Mouse (Mus musculus) MEL (cell line): ENCODE results near the gene Exosc10. TPM values are rescaled to one million over a fixed set of nuclear protein-coding genes. Genes with fewer than 3 reads are reported as not detected.

Experiments used
- DNase-seq: peaks from one replicate; pipeline ENCODE4 v3.0.0; 2011; ENCODE audit warnings: low read depth, low spot score
- H3K27ac ChIP-seq: 2 replicates; pipeline ENCODE4 v1.5.1; 2012; ENCODE audit warnings: low read depth, mild to moderate bottlenecking, control low read depth, low read length, moderate library complexity; ENCODE audit not compliant: control insufficient read depth
- H3K27me3 ChIP-seq, 2 experiments: fragments of 150-350 bp in 1 of 2; sonication (generic) in 1 of 2; 2 replicates each; pipeline ENCODE4 v1.6.1; 2012; ENCODE audit warnings: low read length in 2 of 2, mild to moderate bottlenecking in 2 of 2, improper control_type of control experiment in 1 of 2, moderate library complexity in 1 of 2; ENCODE audit not compliant: insufficient read depth in 2 of 2, control insufficient read depth in 1 of 2
- H3K36me3 ChIP-seq, 2 experiments: 2 replicates each; pipeline ENCODE4 v1.6.1; 2012 to 2014; ENCODE audit warnings: low read length in 2 of 2, improper control_type of control experiment in 1 of 2, inconsistent platforms in 1 of 2, mild to moderate bottlenecking in 1 of 2; ENCODE audit not compliant: insufficient read depth in 2 of 2, control insufficient read depth in 1 of 2
- H3K4me1 ChIP-seq, 2 experiments: fragments of 150-350 bp in 1 of 2; sonication (generic) in 1 of 2; 2 replicates each; pipeline ENCODE4 v1.6.1; 2012; ENCODE audit warnings: low read length in 2 of 2, improper control_type of control experiment in 1 of 2, mild to moderate bottlenecking in 1 of 2; ENCODE audit not compliant: insufficient read depth in 2 of 2, control insufficient read depth in 1 of 2
- H3K4me3 ChIP-seq, 2 experiments: fragments of 150-350 bp in 1 of 2; sonication (generic) in 1 of 2; 2 replicates each; pipeline ENCODE4 v1.5.1; 2012; ENCODE audit warnings: low read depth in 2 of 2, low read length in 2 of 2, mild to moderate bottlenecking in 2 of 2, moderate library complexity in 2 of 2, control low read depth in 1 of 2, improper control_type of control experiment in 1 of 2; ENCODE audit not compliant: control insufficient read depth in 1 of 2, insufficient read depth in 1 of 2
- H3K79me2 ChIP-seq: 2 replicates; pipeline ENCODE4 v1.6.1; 2012; ENCODE audit warnings: mild to moderate bottlenecking, low read length, moderate library complexity; ENCODE audit not compliant: control insufficient read depth, poor library complexity, insufficient read depth
- H3K9ac ChIP-seq: 2 replicates; pipeline ENCODE4 v1.6.1; 2012; ENCODE audit warnings: low read depth, mild to moderate bottlenecking, control low read depth, low read length, moderate library complexity; ENCODE audit not compliant: control insufficient read depth, poor library complexity, severe bottlenecking
- H3K9me3 ChIP-seq: fragments of 150-350 bp; sonication (generic); replicated peaks from 2 replicates; pipeline ENCODE4 v1.6.1; 2012; ENCODE audit warnings: mild to moderate bottlenecking, low read length, improper control_type of control experiment, moderate library complexity; ENCODE audit not compliant: insufficient read depth
- BHLHE40 ChIP-seq: IDR thresholded peaks from 2 replicates; pipeline ENCODE4 v1.6.1; 2012; ENCODE audit warnings: low read depth, mild to moderate bottlenecking, inconsistent platforms, low read length, improper control_type of control experiment, borderline replicate concordance
- CTCF ChIP-seq, 3 experiments: IDR thresholded peaks in 2 of 3; conservative IDR thresholded peaks in 1 of 3; 2 replicates each; pipeline ENCODE4 v1.5.1; 2011 to 2012; ENCODE audit warnings: low read length in 3 of 3, low read depth in 2 of 3, mild to moderate bottlenecking in 2 of 3, improper control_type of control experiment in 1 of 3, inconsistent platforms in 1 of 3, mixed read lengths in 1 of 3, moderate library complexity in 1 of 3; ENCODE audit not compliant: control insufficient read depth in 1 of 3, insufficient read depth in 1 of 3, poor library complexity in 1 of 3, severe bottlenecking in 1 of 3
- ELF1 ChIP-seq: IDR thresholded peaks from 2 replicates; pipeline ENCODE4 v1.6.1; 2014; ENCODE audit warnings: low read depth, mild to moderate bottlenecking, inconsistent platforms, low read length, improper control_type of control experiment, moderate library complexity
- MAX ChIP-seq: IDR thresholded peaks from 2 replicates; pipeline ENCODE4 v1.6.1; 2011; ENCODE audit warnings: low read length, improper control_type of control experiment
- MXI1 ChIP-seq: IDR thresholded peaks from 2 replicates; pipeline ENCODE4 v1.6.1; 2011; ENCODE audit warnings: mild to moderate bottlenecking, low read depth, low read length, improper control_type of control experiment
- POLR2AphosphoS2 ChIP-seq: IDR thresholded peaks from 2 replicates; pipeline ENCODE4 v1.6.1; 2011; ENCODE audit warnings: low read length, improper control_type of control experiment
- POLR2AphosphoS5 ChIP-seq: IDR thresholded peaks from 2 replicates; pipeline ENCODE4 v1.6.1; 2012; ENCODE audit warnings: low read depth, borderline replicate concordance, mild to moderate bottlenecking, inconsistent platforms, low read length, moderate library complexity, mixed read lengths
- RAD21 ChIP-seq: IDR thresholded peaks from 2 replicates; pipeline ENCODE4 v1.6.1; 2011; ENCODE audit warnings: mild to moderate bottlenecking, low read depth, low read length, improper control_type of control experiment
- RCOR1 ChIP-seq: IDR thresholded peaks from 2 replicates; pipeline ENCODE4 v1.6.1; 2012; ENCODE audit warnings: low read depth, mild to moderate bottlenecking, inconsistent platforms, low read length, improper control_type of control experiment
- SIN3A ChIP-seq: IDR thresholded peaks from 2 replicates; pipeline ENCODE4 v1.6.1; 2012; ENCODE audit warnings: low read length, improper control_type of control experiment, inconsistent platforms
- TBP ChIP-seq: IDR thresholded peaks from 2 replicates; pipeline ENCODE4 v1.8.0; 2011; ENCODE audit warnings: low read depth, low read length, improper control_type of control experiment
- ZMIZ1 ChIP-seq: IDR thresholded peaks from 2 replicates; pipeline ENCODE4 v1.6.1; 2012; ENCODE audit warnings: low read depth, mild to moderate bottlenecking, inconsistent platforms, low read length, improper control_type of control experiment, moderate library complexity
- ZNF384 ChIP-seq: IDR thresholded peaks from 2 replicates; pipeline ENCODE4 v1.6.1; 2012; ENCODE audit warnings: low read depth, mild to moderate bottlenecking, inconsistent platforms, low read length, improper control_type of control experiment
- polyA plus RNA-seq, 2 experiments: library from polyadenylated mRNA; stranded (reverse) in 1 of 2; unstranded in 1 of 2; fragments of >175 nt in 1 of 2; fragments of >200 nt in 1 of 2; gene quantifications; 2 replicates each; pipeline versions ENCODE4 v1.2.1 to v1.2.4; 2012; ENCODE audit warnings: low replicate concordance in 2 of 2, low read depth in 1 of 2; ENCODE audit not compliant: insufficient read length in 2 of 2, insufficient read depth in 1 of 2, missing spikeins in 1 of 2
- total RNA-seq: library from RNA; depleted of rRNA; stranded (reverse); fragments of 300-350 nt; gene quantifications from 2 replicates; pipeline ENCODE4 v1.2.3, GENCODE M21; 2012

Gene Exosc10
- total and polyA plus RNA-seq, 3 experiments: 71.5 to 109 (median 90.5) TPM

DNA sequence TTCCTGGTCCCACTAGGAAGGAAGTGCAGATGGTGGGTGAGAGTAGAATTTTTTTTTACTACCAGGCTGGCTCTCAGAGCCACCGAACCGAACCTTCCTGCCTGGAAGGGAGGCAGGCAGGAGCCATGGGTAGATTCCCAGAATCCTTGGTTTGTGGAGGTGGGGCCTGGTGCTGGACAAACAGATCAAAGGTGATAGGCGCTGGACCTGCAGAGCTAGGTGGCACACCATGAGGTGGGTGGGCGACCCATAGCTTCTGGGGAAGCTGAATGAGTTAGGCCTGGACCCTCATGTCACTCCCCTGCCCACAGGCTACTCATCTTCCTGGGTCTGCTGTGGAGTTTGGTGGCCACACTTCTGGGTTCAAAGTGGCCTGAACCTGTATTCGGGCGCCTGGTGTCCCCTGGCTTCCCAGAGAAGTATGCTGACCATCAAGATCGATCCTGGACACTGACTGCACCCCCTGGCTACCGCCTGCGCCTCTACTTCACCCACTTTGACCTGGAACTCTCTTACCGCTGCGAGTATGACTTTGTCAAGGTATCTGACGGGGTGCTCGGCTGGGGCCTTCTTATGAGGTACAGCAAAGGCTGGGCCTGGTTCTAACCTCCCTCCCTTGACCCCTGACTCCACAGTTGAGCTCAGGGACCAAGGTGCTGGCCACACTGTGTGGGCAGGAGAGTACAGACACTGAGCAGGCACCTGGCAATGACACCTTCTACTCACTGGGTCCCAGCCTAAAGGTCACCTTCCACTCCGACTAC, 44.3 kb downstream of the Exosc10 start, which contains the start of gene Masp2:
Gene Masp2 (plus strand): TSS at position 198 of the 764 bp plus-strand sequence.
- DNase-seq: no peak
- Histone ChIP-seq H3K9ac (no peak within 1 kb of the TSS), H3K9me3 (no peaks in the 10 kb centered on the region), H3K27ac (no peak within 1 kb of the TSS), H3K79me2 (no peaks in the 10 kb centered on the region), H3K4me1 (0 out of 4 replicates have a peak, but pooled peaks cover 0 to 3% of the 10 kb centered on the region in 2 experiments), H3K36me3 (no peaks in the 10 kb centered on the region), H3K27me3 (no peaks in the 10 kb centered on the region), H3K4me3 (no peak within 1 kb of the TSS)
- no peak for TF ChIP-seq ELF1
- TF ChIP-seq RCOR1: no peak
- TF ChIP-seq POLR2AphosphoS5: no peak
- TF ChIP-seq CTCF (IDR thresholded peaks at IDR 0.05 in 2 of 3, conservative IDR thresholded peaks at IDR 0.05 in 1 of 3; ENCODE audit: control insufficient read depth in 1 of 3, insufficient read depth in 1 of 3, low read depth in 2 of 3, low read length in 3 of 3, poor library complexity in 1 of 3, severe bottlenecking in 1 of 3): no peak
- TF ChIP-seq RAD21: no peak
- TF ChIP-seq ZMIZ1: no peak
- no peak for TF ChIP-seq SIN3A

DNA sequence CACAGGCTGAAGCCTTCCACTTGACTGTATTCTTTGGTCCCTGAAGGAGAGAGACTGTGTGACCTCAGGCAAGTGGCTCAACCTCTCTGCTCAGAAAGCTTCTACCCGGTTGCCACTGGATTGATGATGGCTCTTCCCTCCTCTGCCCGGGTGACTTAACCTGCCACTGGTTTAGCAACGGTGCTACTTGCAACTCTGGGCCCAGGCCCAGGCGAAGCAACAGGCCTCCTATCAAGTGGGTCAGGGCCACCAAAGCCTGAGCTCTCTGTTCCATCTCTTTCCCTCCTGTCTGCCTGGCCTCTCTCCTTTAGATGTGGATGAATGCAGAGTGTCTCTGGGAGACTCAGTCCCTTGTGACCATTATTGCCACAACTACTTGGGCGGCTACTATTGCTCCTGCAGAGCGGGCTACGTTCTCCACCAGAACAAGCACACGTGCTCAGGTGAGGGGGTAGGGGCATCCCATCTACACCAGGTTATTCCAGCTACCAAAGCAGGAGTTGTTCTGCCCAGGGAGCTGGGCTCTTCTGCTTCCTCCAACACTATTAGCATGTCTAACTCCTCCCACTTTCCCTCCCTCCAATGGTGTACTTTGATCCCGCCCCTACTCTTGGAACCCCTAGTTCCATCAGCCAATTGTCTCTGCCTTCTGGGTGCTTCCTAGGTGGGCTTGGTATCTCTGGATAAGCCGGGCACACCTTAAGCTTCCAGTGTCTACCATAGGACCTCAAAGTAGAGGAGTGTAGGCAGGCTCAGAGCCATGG, 45.3 kb downstream of the Exosc10 start:
- Histone ChIP-seq H3K9ac (no peak overlapping the region), H3K4me1 (0 out of 4 replicates have a peak, but pooled peaks cover 0 to 3% of the 10 kb centered on the region in 2 experiments), H3K79me2 (no peaks in the 10 kb centered on the region), H3K27ac (no peak overlapping the region), H3K4me3 (no peak overlapping the region), H3K36me3 (no peaks in the 10 kb centered on the region), H3K9me3 (no peaks in the 10 kb centered on the region), H3K27me3 (no peaks in the 10 kb centered on the region)
- TF ChIP-seq ZNF384 (no peak), MAX (no peak), TBP (no peak), RCOR1 (no peak), SIN3A (no peak), POLR2AphosphoS2 (no peak)
- peak; percentile 48 for DNase-seq

DNA sequence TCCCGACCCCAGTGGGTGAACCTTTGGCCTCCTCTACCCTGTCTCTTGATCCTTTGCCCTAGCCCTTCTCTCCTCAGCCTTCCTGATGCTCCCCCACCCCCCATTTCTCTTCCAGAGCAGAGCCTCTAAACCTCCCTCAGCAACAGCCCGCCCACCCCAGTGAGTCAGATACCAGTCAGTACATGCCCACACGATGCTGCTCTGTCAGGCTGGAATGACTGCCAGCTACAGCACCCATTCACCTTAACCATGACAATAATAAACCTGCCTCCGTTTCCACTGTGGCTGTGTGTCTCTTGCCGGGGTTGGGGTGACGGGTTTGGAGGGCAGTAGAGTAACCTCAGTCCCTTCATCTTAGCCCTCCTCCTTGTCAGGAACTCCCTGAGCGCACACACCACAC, 45.9 kb downstream of the Exosc10 start:
- no peak overlapping the region for H3K4me3 ChIP-seq
- H3K79me2 ChIP-seq: no peaks in the 10 kb centered on the region
- no peaks in the 10 kb centered on the region for H3K27me3 ChIP-seq
- H3K36me3 ChIP-seq: no peaks in the 10 kb centered on the region
- H3K9me3 ChIP-seq: no peaks in the 10 kb centered on the region
- no peak overlapping the region for H3K27ac ChIP-seq
- H3K9ac ChIP-seq: no peak overlapping the region
- DNase-seq: no peak
- TF ChIP-seq MXI1 (no peak), BHLHE40 (no peak)
- TF ChIP-seq, all 39 proteins: peak for 0
- 0 out of 4 replicates have a peak, but pooled peaks cover 0 to 3% of the 10 kb centered on the region in 2 experiments for H3K4me1 ChIP-seq
